Mouse (Mus musculus) embryonic facial prominence, embryonic 14.5 days (tissue): ENCODE measurements around the gene Plekho2. TPM values are rescaled to one million over a fixed set of nuclear protein-coding genes. Genes with fewer than 3 reads are reported as not detected.

Source experiments
- ATAC-seq: fragments of 200-750 bp; cut with Nextera tagmentation; 2 replicates; pipeline ENCODE4 v1.8.0; 2017; ENCODE audit warnings: low read depth, moderate number of reproducible peaks, moderate TSS enrichment
- DNase-seq: peaks from one replicate; pipeline ENCODE4 v3.0.0-alpha.2; 2015; ENCODE audit warnings: low spot score
- H3K27ac ChIP-seq: fragments of 300-500 bp; sonication (generic); replicated peaks from 2 replicates; pipeline ENCODE4 v1.5.1; 2014; ENCODE audit warnings: low read depth, mild to moderate bottlenecking, low read length, moderate library complexity
- H3K27me3 ChIP-seq: fragments of 300-500 bp; sonication (generic); replicated peaks from 2 replicates; pipeline ENCODE4 v1.6.1; 2014; ENCODE audit warnings: low read length; ENCODE audit not compliant: control insufficient read depth, insufficient read depth
- H3K36me3 ChIP-seq: fragments of 300-500 bp; sonication (generic); 2 replicates; pipeline ENCODE4 v1.6.1; 2014; ENCODE audit warnings: low read length, mixed read lengths; ENCODE audit not compliant: control insufficient read depth, insufficient read depth
- H3K4me1 ChIP-seq: fragments of 300-500 bp; sonication (generic); 2 replicates; pipeline ENCODE4 v1.6.1; 2014; ENCODE audit warnings: antibody characterized with exemption, low read length; ENCODE audit not compliant: control insufficient read depth, insufficient read depth
- H3K4me2 ChIP-seq: fragments of 300-500 bp; sonication (generic); 2 replicates; pipeline ENCODE4 v1.6.1; 2014; ENCODE audit warnings: low read depth, mild to moderate bottlenecking, low read length, moderate library complexity, mixed read lengths
- H3K4me3 ChIP-seq: fragments of 300-500 bp; sonication (generic); 2 replicates; pipeline ENCODE4 v1.5.1; 2014; ENCODE audit warnings: low read depth, mild to moderate bottlenecking, low read length
- H3K9ac ChIP-seq: fragments of 300-500 bp; sonication (generic); 2 replicates; pipeline ENCODE4 v1.6.1; 2014; ENCODE audit warnings: low read depth, mild to moderate bottlenecking, low read length, moderate library complexity, mixed read lengths
- H3K9me3 ChIP-seq: fragments of 300-500 bp; sonication (generic); 2 replicates; pipeline ENCODE4 v1.6.1; 2016; ENCODE audit warnings: low read length; ENCODE audit not compliant: control insufficient read depth
- WGBS: fragments of 180-500 bp; shearing (Covaris S2); extraction: QIAGEN DNeasy Blood & Tissue Kit; methylation state at CpG from one replicate; pipeline ENCODE4 v1.1.7; 2014; 5-methylcytosine and 5-hydroxymethylcytosine counted together
- polyA plus RNA-seq: library from polyadenylated mRNA; unstranded; fragments of >200 nt; fragmentation: Nextera tagmentation; extraction: Ambion mirVana; gene quantifications from 2 replicates; pipeline ENCODE4 v1.2.1, GENCODE M21; 2014

Plekho2 gene
- polyA plus RNA-seq, 1 experiment from 2014 or later: 12.9 TPM

DNA sequence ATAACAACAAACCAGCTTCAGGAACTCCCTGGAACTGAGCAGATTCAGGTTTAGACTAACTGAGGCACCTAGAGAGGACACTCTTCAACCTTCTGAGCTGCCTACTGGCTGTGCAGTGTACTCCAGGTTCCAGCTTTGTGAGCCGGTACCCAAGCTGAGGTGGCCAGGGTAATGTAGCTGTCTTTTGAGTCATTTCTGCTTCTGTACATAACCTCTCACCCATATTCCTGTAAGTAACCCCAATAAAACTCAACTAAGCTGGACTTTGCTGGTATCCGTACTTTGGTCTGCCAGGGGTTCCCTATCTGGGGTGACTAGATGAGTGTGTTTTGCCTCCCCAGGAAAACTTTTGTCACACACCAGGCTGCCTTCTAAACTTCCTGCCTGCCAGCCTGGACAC lies 15.1 kb downstream of the Plekho2 start:
- no peak overlapping the region for H3K27ac ChIP-seq
- no peak overlapping the region for H3K9ac ChIP-seq
- WGBS: 93% methylated on average over 2 of the region's 2 CpGs
- DNase-seq (no peak), ATAC-seq (no peak)
- H3K4me3 ChIP-seq: no peak overlapping the region
- H3K4me1 ChIP-seq: peaks cover 6% of the 10 kb centered on the region
- H3K36me3 ChIP-seq: peaks cover 37% of the 10 kb centered on the region
- H3K4me2 ChIP-seq: no peak overlapping the region
- H3K9me3 ChIP-seq: no peaks in the 10 kb centered on the region
- H3K27me3 ChIP-seq: no peaks in the 10 kb centered on the region

DNA sequence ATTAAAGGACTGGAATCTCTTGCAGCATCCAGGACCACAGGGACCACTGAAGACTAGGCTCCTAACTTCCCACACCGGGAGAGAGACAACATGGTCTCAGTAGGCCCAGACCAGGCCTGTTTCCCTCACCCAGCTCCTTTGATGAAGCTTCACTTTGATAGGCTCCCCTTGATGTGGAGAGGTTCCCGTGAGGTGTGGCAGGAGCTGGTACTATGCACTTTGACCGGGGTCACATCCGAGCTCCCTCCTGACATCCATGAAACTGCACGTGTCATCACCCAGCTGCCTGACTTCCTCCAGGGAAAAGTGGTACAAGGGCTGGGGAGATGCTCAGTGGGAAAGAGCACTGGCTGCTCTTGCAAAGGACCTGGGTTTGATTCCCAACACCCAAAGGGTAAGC lies 16.8 kb downstream of the Plekho2 start:
- H3K27me3 ChIP-seq: no peaks in the 10 kb centered on the region
- no peak overlapping the region for H3K4me2 ChIP-seq
- DNase-seq (no peak), ATAC-seq (no peak)
- no peak overlapping the region for H3K27ac ChIP-seq
- H3K4me3 ChIP-seq: no peak overlapping the region
- no peak overlapping the region for H3K9ac ChIP-seq
- WGBS: 90% methylated on average over 5 of the region's 5 CpGs
- peaks cover 54% of the 10 kb centered on the region for H3K36me3 ChIP-seq
- peaks cover 3% of the 10 kb centered on the region; the same call in 1 of the 2 replicates for H3K4me1 ChIP-seq
- H3K9me3 ChIP-seq: no peaks in the 10 kb centered on the region

DNA sequence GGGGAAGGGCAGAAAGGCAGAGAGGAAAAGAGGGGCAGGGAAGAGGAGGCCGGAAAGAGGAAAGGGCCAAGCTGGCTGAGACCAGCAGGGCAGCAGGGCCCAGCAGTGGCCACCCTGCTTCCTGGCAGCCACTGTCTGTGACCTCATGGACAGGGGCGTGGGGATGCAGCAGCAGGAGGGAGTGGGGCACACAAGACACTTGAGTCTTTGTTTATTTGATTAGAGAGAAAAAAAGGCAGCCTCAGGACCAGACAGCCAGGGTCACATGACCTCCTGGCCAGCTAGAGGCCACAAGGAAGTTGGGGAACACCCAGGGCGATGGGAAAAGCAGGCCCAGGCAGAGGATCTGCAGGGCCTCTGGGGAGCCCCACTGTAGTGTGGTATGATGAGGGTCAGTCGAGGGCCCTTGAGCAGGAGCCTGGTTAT lies 17.7 kb downstream of the Plekho2 start:
- Histone ChIP-seq H3K4me2 (no peak overlapping the region), H3K9ac (peak overlapping the region; percentile 28; the same call in 1 of the 2 replicates), H3K27ac (no peak overlapping the region), H3K27me3 (no peaks in the 10 kb centered on the region), H3K9me3 (no peaks in the 10 kb centered on the region), H3K4me1 (peaks cover 3% of the 10 kb centered on the region; the same call in 1 of the 2 replicates), H3K36me3 (peaks cover 64% of the 10 kb centered on the region), H3K4me3 (no peak overlapping the region)
- DNase-seq (no peak), ATAC-seq (peak; percentile 62; the same call in 1 of the 2 replicates)
- 25% methylated on average over 4 of the region's 4 CpGs for WGBS

DNA sequence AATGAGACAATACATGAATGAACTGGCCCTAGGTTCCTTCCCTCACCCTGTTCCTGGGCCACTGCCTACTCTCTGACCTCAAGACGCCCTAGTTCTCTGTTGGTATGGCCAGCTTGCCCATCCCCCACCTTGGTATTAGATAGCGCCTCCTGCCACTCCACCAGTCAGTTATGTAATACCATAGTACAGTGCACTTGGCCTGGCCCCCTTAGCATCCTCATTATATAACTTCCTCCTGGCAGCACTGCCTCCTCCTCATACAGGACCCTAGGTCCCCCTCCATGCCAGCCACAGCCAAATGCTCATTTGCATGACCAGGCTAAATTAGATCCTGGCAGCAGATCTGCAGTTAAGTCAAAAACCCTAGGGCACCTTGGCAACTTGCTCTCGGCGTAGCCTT lies 18.8 kb downstream of the Plekho2 start:
- Histone ChIP-seq H3K4me2 (no peak overlapping the region), H3K27ac (no peak overlapping the region), H3K9ac (no peak overlapping the region), H3K4me1 (peaks cover 3% of the 10 kb centered on the region; the same call in 1 of the 2 replicates), H3K4me3 (no peak overlapping the region), H3K36me3 (peaks cover 69% of the 10 kb centered on the region), H3K9me3 (no peaks in the 10 kb centered on the region), H3K27me3 (no peaks in the 10 kb centered on the region)
- DNase-seq: no peak
- 83% methylated on average over 4 of the region's 4 CpGs for WGBS
- ATAC-seq: no peak

DNA sequence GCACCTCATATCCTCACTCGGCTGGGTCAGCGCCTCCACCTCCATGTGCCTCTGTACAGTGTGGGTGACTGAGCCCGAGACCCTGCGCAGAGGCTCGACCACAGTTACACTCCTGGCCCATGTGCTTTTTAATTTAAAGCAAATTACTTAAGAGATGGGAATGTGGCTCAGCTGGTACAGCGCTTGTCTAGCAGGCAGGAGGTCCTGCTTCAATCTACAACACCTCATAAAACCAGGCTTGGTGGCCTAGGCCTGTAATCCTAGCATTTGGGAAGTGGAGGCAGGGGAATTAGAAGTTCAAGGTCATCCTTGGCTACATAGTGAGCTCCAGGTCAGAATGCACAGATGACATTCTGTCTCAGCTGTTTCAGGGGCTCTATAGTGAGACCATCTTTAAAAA lies 21.0 kb downstream of the Plekho2 start:
- Histone ChIP-seq H3K27me3 (no peaks in the 10 kb centered on the region), H3K9me3 (no peaks in the 10 kb centered on the region), H3K4me1 (peaks cover 14% of the 10 kb centered on the region), H3K27ac (no peak overlapping the region), H3K4me2 (no peak overlapping the region), H3K9ac (no peak overlapping the region), H3K36me3 (peaks cover 70% of the 10 kb centered on the region), H3K4me3 (no peak overlapping the region)
- DNase-seq (no peak), ATAC-seq (no peak)
- WGBS: 90% methylated on average over 6 of the region's 6 CpGs

DNA sequence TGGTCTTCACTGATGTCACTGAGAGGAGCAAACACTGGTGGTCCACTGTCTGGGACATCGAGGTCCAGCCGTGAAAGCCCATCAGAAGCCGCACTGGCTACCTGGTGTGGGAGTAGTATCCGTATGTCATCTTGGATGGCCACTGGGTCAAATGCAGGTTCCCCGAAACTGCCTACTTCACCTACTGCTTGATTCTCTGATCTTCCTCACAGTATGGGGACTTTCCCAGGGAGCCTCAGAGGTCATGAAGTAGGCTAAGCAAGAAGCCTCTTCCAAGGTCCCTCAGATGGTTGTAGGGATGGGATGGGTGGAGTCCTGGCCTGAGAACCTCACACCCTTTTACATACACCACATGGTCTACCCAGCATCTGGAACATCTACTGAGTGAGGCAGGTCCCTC lies 22.9 kb downstream of the Plekho2 start:
- Histone ChIP-seq H3K27ac (no peak overlapping the region), H3K36me3 (peaks cover 56% of the 10 kb centered on the region), H3K4me3 (no peak overlapping the region), H3K9me3 (no peaks in the 10 kb centered on the region), H3K27me3 (no peaks in the 10 kb centered on the region), H3K4me2 (no peak overlapping the region), H3K4me1 (peaks cover 14% of the 10 kb centered on the region), H3K9ac (no peak overlapping the region)
- 95% methylated on average over 5 of the region's 5 CpGs for WGBS
- DNase-seq: no peak
- no peak for ATAC-seq

DNA sequence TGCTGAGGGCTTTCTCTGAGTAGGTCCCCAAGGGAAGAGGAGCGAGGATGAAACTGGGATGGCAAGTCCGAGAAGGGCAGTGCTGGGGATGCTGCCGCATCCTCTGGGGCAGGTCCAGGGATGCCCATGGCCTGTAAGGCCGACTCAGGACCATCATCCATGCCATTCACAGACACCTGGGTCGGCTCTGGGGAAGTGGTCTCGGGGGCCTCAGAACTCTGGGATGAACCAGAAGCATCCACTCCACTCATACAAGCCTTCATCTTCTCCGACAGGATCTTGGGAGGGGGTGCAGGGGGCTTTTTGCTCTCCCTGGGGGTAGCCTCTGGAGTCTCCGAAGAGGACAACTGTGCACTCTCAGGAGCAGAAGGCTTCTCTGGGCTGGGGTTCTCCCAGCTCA lies 23.5 kb downstream of the Plekho2 start:
- peaks cover 56% of the 10 kb centered on the region for H3K36me3 ChIP-seq
- H3K27me3 ChIP-seq: no peaks in the 10 kb centered on the region
- H3K9ac ChIP-seq: no peak overlapping the region
- DNase-seq (no peak), ATAC-seq (no peak)
- no peak overlapping the region for H3K4me2 ChIP-seq
- WGBS: 90% methylated on average over 8 of the region's 8 CpGs
- H3K4me3 ChIP-seq: no peak overlapping the region
- H3K4me1 ChIP-seq: peaks cover 17% of the 10 kb centered on the region
- H3K27ac ChIP-seq: no peak overlapping the region
- no peaks in the 10 kb centered on the region for H3K9me3 ChIP-seq

DNA sequence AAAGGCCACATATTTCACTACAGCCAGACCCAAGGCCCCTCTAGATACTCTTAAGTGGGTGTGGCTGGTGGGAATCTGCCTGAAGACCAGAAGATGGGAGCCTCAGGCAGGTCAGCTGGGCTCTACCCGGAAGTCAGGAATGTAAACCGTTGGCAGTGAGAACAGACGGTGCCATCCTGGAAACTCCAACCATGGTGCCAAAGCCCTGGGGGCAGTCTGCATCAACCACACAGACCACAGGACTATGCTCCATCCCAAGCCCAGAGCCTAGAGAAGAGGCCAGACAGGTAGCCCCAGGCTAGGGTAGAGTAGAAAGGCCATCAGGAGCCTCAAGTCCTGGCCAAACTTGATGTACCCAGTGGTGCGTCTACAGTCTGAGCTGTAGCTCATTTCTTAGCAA lies 24.2 kb downstream of the Plekho2 start:
- H3K9ac ChIP-seq: peak overlapping the region; percentile 25; the same call in 1 of the 2 replicates
- H3K4me1 ChIP-seq: peaks cover 22% of the 10 kb centered on the region
- ATAC-seq (no peak), DNase-seq (no peak)
- peaks cover 56% of the 10 kb centered on the region for H3K36me3 ChIP-seq
- H3K4me3 ChIP-seq: no peak overlapping the region
- H3K4me2 ChIP-seq: no peak overlapping the region
- peak overlapping the region; percentile 28 for H3K27ac ChIP-seq
- no peaks in the 10 kb centered on the region for H3K9me3 ChIP-seq
- 75% methylated on average over 4 of the region's 4 CpGs for WGBS
- H3K27me3 ChIP-seq: no peaks in the 10 kb centered on the region

DNA sequence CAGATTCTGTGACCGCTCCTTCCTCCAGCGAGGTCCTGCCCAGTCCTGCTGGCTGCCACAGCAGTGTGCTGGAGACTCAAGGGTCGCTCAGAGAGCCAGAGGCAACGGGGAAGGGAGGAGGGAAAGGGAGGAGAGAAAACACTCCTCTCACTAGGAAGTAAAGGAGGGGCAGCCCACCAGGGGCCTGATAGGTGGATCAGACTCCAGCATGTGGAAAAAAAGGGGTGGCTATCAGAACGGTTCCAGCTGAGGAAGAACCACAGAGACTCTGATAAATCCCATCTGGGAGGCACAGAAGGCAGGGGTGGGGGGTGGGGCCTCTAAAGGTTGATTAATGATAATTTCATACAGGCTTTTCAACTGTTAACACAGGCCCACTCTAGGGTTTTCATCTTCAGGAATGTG lies 24.8 kb downstream of the Plekho2 start:
- 6% methylated on average over 5 of the region's 5 CpGs for WGBS
- Histone ChIP-seq H3K36me3 (peaks cover 50% of the 10 kb centered on the region), H3K4me1 (peaks cover 27% of the 10 kb centered on the region), H3K9me3 (no peaks in the 10 kb centered on the region), H3K4me3 (no peak overlapping the region), H3K27me3 (no peaks in the 10 kb centered on the region), H3K9ac (peak overlapping the region; percentile 25; the same call in 1 of the 2 replicates), H3K4me2 (no peak overlapping the region), H3K27ac (peak overlapping the region; percentile 65)
- ATAC-seq (no peak; the same call in 1 of the 2 replicates), DNase-seq (peak; percentile 55)
